Mouse (Mus musculus) erythroblast, embryonic 14.5 days (primary cell): ENCODE results near the gene Usp32. TPM values are rescaled to one million over a fixed set of nuclear protein-coding genes. Genes with fewer than 3 reads are reported as not detected.

ENCODE experiments used
- H3K27me3 ChIP-seq: 2 replicates; pipeline ENCODE4 v1.6.1; 2012; ENCODE audit warnings: inconsistent platforms; ENCODE audit not compliant: control insufficient read depth
- H3K36me3 ChIP-seq: 2 replicates; pipeline ENCODE4 v1.6.1; 2012; ENCODE audit warnings: mild to moderate bottlenecking, inconsistent platforms; ENCODE audit not compliant: control insufficient read depth
- H3K4me1 ChIP-seq: 2 replicates; pipeline ENCODE4 v1.6.1; 2012; ENCODE audit warnings: inconsistent platforms; ENCODE audit not compliant: control insufficient read depth
- H3K4me3 ChIP-seq: replicated peaks from 2 replicates; pipeline ENCODE3; 2012; ENCODE audit warnings: moderate library complexity, mild to moderate bottlenecking, inconsistent platforms
- H3K9me3 ChIP-seq: 2 replicates; pipeline ENCODE4 v1.6.1; 2012; ENCODE audit warnings: low read length, inconsistent platforms, mixed read lengths; ENCODE audit not compliant: control insufficient read depth
- GATA1 ChIP-seq: IDR thresholded peaks from 2 replicates; pipeline ENCODE4 v1.6.1; 2012; ENCODE audit warnings: low read length, inconsistent platforms, mixed read lengths
- TAL1 ChIP-seq: IDR thresholded peaks from 3 replicates; pipeline ENCODE4 v1.6.1; 2012; ENCODE audit warnings: low read length, inconsistent platforms, mixed read lengths
- polyA plus RNA-seq: library from polyadenylated mRNA; stranded (reverse); fragments of >175 nt; gene quantifications from 2 replicates; pipeline ENCODE4 v1.2.3, GENCODE M21; 2012

Gene Usp32
- polyA plus RNA-seq, 1 experiment = 5.8 TPM

- no peaks in the 10 kb centered on the region for H3K9me3 ChIP-seq
- H3K4me3 ChIP-seq = no peak overlapping the region
- no peaks in the 10 kb centered on the region for H3K36me3 ChIP-seq
- H3K4me1 ChIP-seq = peaks cover 5% of the 10 kb centered on the region
- H3K27me3 ChIP-seq = no peaks in the 10 kb centered on the region
- TF ChIP-seq GATA1 (no peak), TAL1 (no peak)
Measured at GRCm38 (mm10) chr11:84974582-84974981, 165.4 kb downstream of the Usp32 start.

GRCm38 (mm10) chr11:84973661-84974060 is 166.3 kb downstream of the Usp32 start:
- H3K36me3 ChIP-seq = no peaks in the 10 kb centered on the region
- TF ChIP-seq TAL1 (no peak), GATA1 (no peak)
- H3K4me3 ChIP-seq = no peak overlapping the region
- peaks cover 5% of the 10 kb centered on the region for H3K4me1 ChIP-seq
- no peaks in the 10 kb centered on the region for H3K9me3 ChIP-seq
- no peaks in the 10 kb centered on the region for H3K27me3 ChIP-seq

DNA sequence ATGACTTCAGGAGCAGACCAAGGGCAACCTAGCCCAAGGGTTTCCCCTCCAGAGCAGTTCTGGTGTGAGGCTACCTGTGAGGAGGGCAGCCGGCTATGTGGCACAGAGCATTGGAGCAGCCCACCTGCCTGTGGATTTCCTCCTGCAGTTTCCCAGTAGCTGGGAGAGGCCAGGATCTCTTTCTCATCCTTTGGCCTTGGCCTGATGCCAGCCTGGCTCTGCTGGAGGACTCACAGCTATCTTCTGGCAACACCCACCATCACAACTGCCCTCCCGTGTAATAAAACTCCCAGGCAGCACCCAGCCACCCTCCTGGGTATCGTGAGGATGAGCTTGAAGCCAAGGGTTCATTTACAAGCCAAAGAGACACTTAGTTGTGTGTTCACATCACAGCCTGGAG is 167.9 kb downstream of the Usp32 start:
- no peak for TF ChIP-seq TAL1
- no peak for TF ChIP-seq GATA1
- H3K27me3 ChIP-seq = no peaks in the 10 kb centered on the region
- no peaks in the 10 kb centered on the region for H3K9me3 ChIP-seq
- no peaks in the 10 kb centered on the region for H3K4me1 ChIP-seq
- H3K36me3 ChIP-seq = no peaks in the 10 kb centered on the region
- no peak overlapping the region for H3K4me3 ChIP-seq

DNA sequence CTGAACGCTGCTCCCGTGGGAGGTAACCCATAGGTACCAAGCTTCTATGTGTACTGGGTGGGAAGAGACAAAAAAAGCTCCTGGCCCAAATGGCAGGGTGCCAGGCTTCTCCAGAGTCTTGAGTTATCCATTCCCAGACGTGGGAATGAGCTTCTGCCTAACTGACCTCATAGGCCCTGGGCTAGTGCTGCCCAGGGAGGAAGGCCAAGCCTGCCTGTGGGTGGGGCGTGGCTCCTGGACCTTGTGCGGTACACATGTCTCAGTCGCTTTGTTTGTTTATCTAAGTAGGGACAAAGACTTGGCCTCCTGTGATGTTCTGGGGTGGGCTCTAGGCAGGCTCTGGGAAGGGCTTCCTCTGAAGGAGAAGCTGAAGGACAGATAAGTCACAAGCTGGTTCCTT is 171.2 kb downstream of the Usp32 start:
- no peaks in the 10 kb centered on the region for H3K36me3 ChIP-seq
- no peak for TF ChIP-seq TAL1
- H3K27me3 ChIP-seq = peaks cover 4% of the 10 kb centered on the region; the same call in 1 of the 2 replicates
- no peak overlapping the region for H3K4me3 ChIP-seq
- H3K9me3 ChIP-seq = no peaks in the 10 kb centered on the region
- peaks cover 5% of the 10 kb centered on the region for H3K4me1 ChIP-seq

DNA sequence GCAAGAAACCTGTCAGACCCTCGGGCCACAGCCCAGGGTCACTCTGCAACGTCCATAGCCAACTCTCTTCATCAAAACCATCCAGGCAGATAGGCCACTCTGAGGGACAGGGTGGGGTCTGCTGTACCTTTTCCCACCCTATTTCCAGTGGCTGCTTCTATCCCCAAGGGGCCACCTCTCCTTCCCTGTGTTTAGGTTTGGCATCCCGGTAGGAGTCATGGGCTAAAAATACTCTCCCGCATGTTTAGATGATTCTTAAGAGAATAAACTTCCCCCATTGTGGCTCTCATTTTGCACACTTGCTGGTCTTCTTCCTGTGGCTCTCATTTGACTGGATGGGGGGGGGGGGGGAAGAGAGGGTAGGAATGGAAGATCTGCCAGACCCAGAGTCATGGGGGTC is 171.7 kb downstream of the Usp32 start:
- H3K27me3 ChIP-seq = peaks cover 4% of the 10 kb centered on the region; the same call in 1 of the 2 replicates
- H3K4me1 ChIP-seq = peaks cover 5% of the 10 kb centered on the region
- H3K36me3 ChIP-seq = no peaks in the 10 kb centered on the region
- H3K9me3 ChIP-seq = no peaks in the 10 kb centered on the region
- TF ChIP-seq TAL1 (no peak), GATA1 (no peak)
- H3K4me3 ChIP-seq = no peak overlapping the region

DNA sequence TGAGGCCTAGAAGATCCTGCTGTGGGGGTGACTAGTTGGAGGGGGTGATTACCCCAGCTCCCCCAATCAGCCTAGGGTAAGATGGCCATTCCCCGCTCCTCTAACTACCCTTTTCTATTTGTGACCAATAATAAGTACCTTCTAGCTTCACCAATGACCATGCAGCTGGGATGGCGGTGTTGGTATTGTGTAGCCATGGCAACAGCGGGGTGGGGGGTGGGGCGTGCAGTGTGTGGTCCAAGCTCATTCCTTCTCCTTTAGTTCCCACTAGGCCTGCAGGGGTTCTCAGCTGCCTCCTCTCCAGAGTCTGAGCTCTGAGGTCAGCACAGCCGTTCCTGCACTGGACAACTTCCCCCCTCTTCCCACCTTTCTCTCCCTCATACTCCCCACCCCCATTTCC is 172.8 kb downstream of the Usp32 start:
- Histone ChIP-seq H3K9me3 (no peaks in the 10 kb centered on the region), H3K27me3 (peaks cover 4% of the 10 kb centered on the region; the same call in 1 of the 2 replicates), H3K4me3 (no peak overlapping the region), H3K4me1 (peaks cover 5% of the 10 kb centered on the region), H3K36me3 (no peaks in the 10 kb centered on the region)
- TF ChIP-seq TAL1 (no peak), GATA1 (no peak)

- no peak overlapping the region for H3K4me3 ChIP-seq
- H3K36me3 ChIP-seq = no peaks in the 10 kb centered on the region
- H3K4me1 ChIP-seq = peaks cover 5% of the 10 kb centered on the region
- peaks cover 4% of the 10 kb centered on the region; the same call in 1 of the 2 replicates for H3K27me3 ChIP-seq
- H3K9me3 ChIP-seq = no peaks in the 10 kb centered on the region
- TF ChIP-seq GATA1 (no peak), TAL1 (no peak)
Measured at GRCm38 (mm10) chr11:84966696-84967095, 173.3 kb downstream of the Usp32 start.

DNA sequence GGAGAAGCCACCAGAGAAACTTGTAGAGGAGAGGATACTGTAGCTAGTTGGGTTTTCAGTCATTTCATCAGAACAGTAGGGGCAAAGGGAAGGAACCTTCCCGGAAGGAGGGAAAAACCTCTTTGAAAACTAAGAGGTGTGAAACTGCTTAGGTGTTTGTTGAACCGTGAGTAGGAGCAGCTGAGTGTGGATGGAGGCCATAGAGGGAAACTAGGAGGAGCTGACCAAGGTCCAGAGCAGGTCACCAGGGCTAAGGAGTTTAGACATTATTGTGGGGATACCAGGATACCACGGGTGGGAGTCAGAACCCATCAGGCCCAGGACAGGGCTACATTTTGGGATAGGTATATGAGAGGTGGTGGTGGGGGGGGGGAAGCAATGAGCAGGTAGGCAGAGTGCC is 176.4 kb downstream of the Usp32 start:
- H3K9me3 ChIP-seq = no peaks in the 10 kb centered on the region
- no peaks in the 10 kb centered on the region for H3K36me3 ChIP-seq
- H3K4me3 ChIP-seq = no peak overlapping the region
- peaks cover 5% of the 10 kb centered on the region for H3K4me1 ChIP-seq
- no peak for TF ChIP-seq GATA1
- peaks cover 32% of the 10 kb centered on the region for H3K27me3 ChIP-seq

GRCm38 (mm10) chr11:84962536-84962935 is 177.4 kb downstream of the Usp32 start:
- Histone ChIP-seq H3K4me1 (peaks cover 5% of the 10 kb centered on the region), H3K27me3 (peaks cover 42% of the 10 kb centered on the region), H3K9me3 (peaks cover 4% of the 10 kb centered on the region; the same call in 1 of the 2 replicates), H3K36me3 (no peaks in the 10 kb centered on the region), H3K4me3 (no peak overlapping the region)
- TF ChIP-seq GATA1 (no peak), TAL1 (no peak)

DNA sequence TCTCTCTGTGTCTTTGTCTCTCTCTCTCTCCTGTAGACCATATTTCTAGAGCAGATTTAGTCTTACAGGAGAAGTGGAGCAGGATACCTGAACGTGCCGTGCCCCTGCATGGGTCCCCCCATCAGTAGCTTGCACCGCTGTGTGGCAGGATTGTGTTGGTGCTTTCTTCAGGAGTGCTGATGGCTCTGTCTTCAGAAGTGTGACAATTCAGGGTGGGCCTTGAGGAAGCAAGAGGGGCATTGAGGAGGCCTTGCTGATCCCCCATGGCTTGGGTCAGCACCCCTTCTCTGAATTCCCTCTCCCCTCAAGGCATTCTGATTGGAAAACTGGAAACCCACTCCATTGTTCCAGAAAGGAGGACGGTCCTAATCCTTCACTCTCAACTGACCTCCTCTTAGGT is 178.4 kb downstream of the Usp32 start:
- Histone ChIP-seq H3K36me3 (no peaks in the 10 kb centered on the region), H3K4me3 (no peak overlapping the region), H3K27me3 (peaks cover 50% of the 10 kb centered on the region), H3K9me3 (peaks cover 5% of the 10 kb centered on the region; the same call in 1 of the 2 replicates), H3K4me1 (peaks cover 5% of the 10 kb centered on the region)
- TF ChIP-seq GATA1 (no peak), TAL1 (no peak)
